Comparison of ENCODE assay signal across 8 mouse cellular contexts in genomic region chr8:122745750-122746275, GRCm38 (mm10). TPM values are rescaled to one million over a fixed set of nuclear protein-coding genes. Genes with fewer than 3 reads are reported as not detected.
DNase-seq lines count a peak whose midpoint lies in the region; ATAC-seq lines count a peak whose summit lies in the region.
"Had no signal": no experiment of that assay in that cellular context is flagged by ENCODE, and none has a peak within 500 bp of the region (broad histone marks: within the 10 kb centered on the region; RNA-seq: fewer than 3 reads in every experiment).

No protein-coding gene starts in this region.

- peak; percentile 80 for ATAC-seq in forebrain, embryonic 12.5 days (ENCODE audit: low FRiP score)
- peak; percentile 41 for ATAC-seq in limb, embryonic 11.5 days (ENCODE audit: insufficient number of reproducible peaks, low FRiP score, low TSS enrichment, low read depth)
- ATAC-seq in neural tube, embryonic 12.5 days (ENCODE audit: low FRiP score, low read depth) = peak; percentile 73

- peak overlapping the region; percentile 43 for H3K4me2 ChIP-seq in forebrain, embryonic 12.5 days
- peak overlapping the region; percentile 30 for H3K4me2 ChIP-seq in limb, embryonic 11.5 days (ENCODE audit: low read depth, severe bottlenecking)
- peak overlapping the region; percentile 46 for H3K4me2 ChIP-seq in neural tube, embryonic 12.5 days (replicated peaks)
- H3K4me2 ChIP-seq: kidney, embryonic 15.5 days had no signal

- H3K4me1 ChIP-seq in forebrain, embryonic 12.5 days = peaks cover 83% of the 10 kb centered on the region
- peaks cover 11% of the 10 kb centered on the region for H3K4me1 ChIP-seq in limb, embryonic 11.5 days (ENCODE audit: control insufficient read depth, insufficient read depth, low read length)
- H3K4me1 ChIP-seq in neural tube, embryonic 12.5 days = peaks cover 71% of the 10 kb centered on the region

- H3K4me3 ChIP-seq in forebrain, embryonic 12.5 days (replicated peaks) = peak overlapping the region; percentile 3; the same call in 1 of the 2 replicates
- H3K4me3 ChIP-seq in limb, embryonic 11.5 days (ENCODE audit: low read depth, low read length) = no peak overlapping the region
- H3K4me3 ChIP-seq in neural tube, embryonic 12.5 days = 0 out of 2 replicates have a peak overlapping the region, but pooled peaks have one; percentile 8
- H3K4me3 ChIP-seq: kidney, embryonic 15.5 days had no signal

- DNase-seq in embryo, embryonic 9.5 days (ENCODE audit: extremely low spot score) = peak; percentile 17
- DNase-seq in limb, embryonic 11.5 days (ENCODE audit: low spot score) = peak; percentile 63
- DNase-seq in thymus, postnatal 4 days = no peak
- no peak for DNase-seq in lung, postnatal 4 days
- DNase-seq in adrenal gland, adult 18-20 months (ENCODE audit: low spot score in 2 of 2) = no peak

- H3K9ac ChIP-seq in forebrain, embryonic 12.5 days = peak overlapping the region; percentile 42; the same call in 1 of the 2 replicates
- H3K9ac ChIP-seq in limb, embryonic 11.5 days (ENCODE audit: low read length) = peak overlapping the region; percentile 3; the same call in 1 of the 2 replicates
- H3K9ac ChIP-seq in neural tube, embryonic 12.5 days = 0 out of 2 replicates have a peak overlapping the region, but pooled peaks have one; percentile 9
- H3K9ac ChIP-seq: kidney, embryonic 15.5 days had no signal

- 6% methylated on average over 16 of the region's 16 CpGs for WGBS in forebrain, embryonic 12.5 days
- WGBS in limb, embryonic 11.5 days = 3% methylated on average over 16 of the region's 16 CpGs
- WGBS in neural tube, embryonic 12.5 days = 6% methylated on average over 16 of the region's 16 CpGs

- H3K27ac ChIP-seq in forebrain, embryonic 12.5 days = peak overlapping the region; percentile 97
- H3K27ac ChIP-seq in limb, embryonic 11.5 days (replicated peaks; ENCODE audit: low read depth, low read length) = no peak overlapping the region
- peak overlapping the region; percentile 91 for H3K27ac ChIP-seq in neural tube, embryonic 12.5 days
- H3K27ac ChIP-seq: kidney, embryonic 15.5 days had no signal

- H3K27me3 ChIP-seq in forebrain, embryonic 12.5 days = peaks cover 35% of the 10 kb centered on the region
- peaks cover 18% of the 10 kb centered on the region for H3K27me3 ChIP-seq in limb, embryonic 11.5 days (ENCODE audit: control insufficient read depth, insufficient read depth, low read length)
- H3K27me3 ChIP-seq in neural tube, embryonic 12.5 days (replicated peaks) = 0 out of 2 replicates have a peak, but pooled peaks cover 5% of the 10 kb centered on the region

- H3K36me3 ChIP-seq in forebrain, embryonic 12.5 days (replicated peaks) = no peaks in the 10 kb centered on the region
- H3K36me3 ChIP-seq in limb, embryonic 11.5 days (ENCODE audit: control insufficient read depth, insufficient read depth, low read length) = no peaks in the 10 kb centered on the region
- H3K36me3 ChIP-seq in neural tube, embryonic 12.5 days = no peaks in the 10 kb centered on the region
- H3K36me3 ChIP-seq: kidney, embryonic 15.5 days had no signal

- no peaks in the 10 kb centered on the region for H3K9me3 ChIP-seq in forebrain, embryonic 12.5 days
- H3K9me3 ChIP-seq in limb, embryonic 11.5 days (ENCODE audit: control insufficient read depth, low read length) = no peaks in the 10 kb centered on the region
- H3K9me3 ChIP-seq in neural tube, embryonic 12.5 days = no peaks in the 10 kb centered on the region
- H3K9me3 ChIP-seq: kidney, embryonic 15.5 days had no signal

RNA-seq across cellular contexts. Expression of gene Acsf3, which starts 29.5 kb away (rescaled TPM):
- 16.1 and 17.3 TPM in 2 replicates for polyA plus RNA-seq in forebrain, embryonic 12.5 days (2016; fragmentation: Nextera tagmentation; extraction: Ambion mirVana)
- polyA plus RNA-seq in limb, embryonic 11.5 days (2014; fragmentation: Nextera tagmentation; extraction: Ambion mirVana) = 16.1 and 17.9 TPM in 2 replicates
- 16.6 and 18.3 TPM in 2 replicates for polyA plus RNA-seq in neural tube, embryonic 12.5 days (2016; fragmentation: Nextera tagmentation; extraction: Ambion mirVana)
- 10 to 100 TPM; 42.0 to 76.0 TPM for total RNA-seq in adrenal gland, adult 18-20 months (2021)

RNA-seq across cellular contexts. Expression of gene Cbfa2t3, which starts 46.9 kb away (rescaled TPM):
- 12.2 and 12.4 TPM in 2 replicates for polyA plus RNA-seq in forebrain, embryonic 12.5 days (2016; fragmentation: Nextera tagmentation; extraction: Ambion mirVana)
- polyA plus RNA-seq in limb, embryonic 11.5 days (2014; fragmentation: Nextera tagmentation; extraction: Ambion mirVana) = 3.3 and 4.5 TPM in 2 replicates
- polyA plus RNA-seq in neural tube, embryonic 12.5 days (2016; fragmentation: Nextera tagmentation; extraction: Ambion mirVana) = 15.3 and 16.7 TPM in 2 replicates
- 10 to 100 TPM; 10.5 to 28.9 TPM for total RNA-seq in adrenal gland, adult 18-20 months (2021)

Comparison
In these comparisons a context has a peak if more than half of its experiments do, and no peak if none do; other contexts are left out.
1. DNase-seq: peak in embryo, embryonic 9.5 days (single experiment) and limb, embryonic 11.5 days (single experiment); none in thymus, postnatal 4 days (single experiment), lung, postnatal 4 days (0 of 2) and adrenal gland, adult 18-20 months (0 of 2).
2. Peak in every context shown above with its lines, with median percentiles within 50 percentile points of each other: ATAC-seq, H3K4me2 ChIP-seq and H3K9ac ChIP-seq.